Mouse (Mus musculus) midbrain, embryonic 10.5 days (tissue): ENCODE results near the gene Vps4a. TPM values are rescaled to one million over a fixed set of nuclear protein-coding genes. Genes with fewer than 3 reads are reported as not detected.

ENCODE experiments used
- polyA plus RNA-seq: library from polyadenylated mRNA; unstranded; fragments of >200 nt; fragmentation: Nextera tagmentation; extraction: Ambion mirVana; gene quantifications from 2 replicates; pipeline ENCODE4 v1.2.1, GENCODE M21; 2016

The Vps4a gene
- polyA plus RNA-seq, 1 experiment from 2014 or later = 68.0 TPM

Other genes starting within 250 kb of the Vps4a start
- gene Has3, start 161.0 kb upstream of the Vps4a start, polyA plus RNA-seq = 0.07 and 0.12 TPM in 2 replicates
- 77.6 and 93.7 TPM in 2 replicates for gene Utp4, start 137.6 kb upstream of the Vps4a start, polyA plus RNA-seq
- 8.2 and 9.2 TPM in 2 replicates for gene Sntb2, start 95.5 kb upstream of the Vps4a start, polyA plus RNA-seq
- gene Pdf, start 17.4 kb downstream of the Vps4a start, polyA plus RNA-seq = 44.2 and 48.1 TPM in 2 replicates
- gene Cog8, start 25.5 kb downstream of the Vps4a start, polyA plus RNA-seq = 38.2 and 40.8 TPM in 2 replicates
- gene Nip7, start 25.7 kb downstream of the Vps4a start, polyA plus RNA-seq = 113 and 125 TPM in 2 replicates
- gene Tmed6, start 34.4 kb downstream of the Vps4a start, polyA plus RNA-seq = not detected in 2 replicates
- 19.1 and 19.6 TPM in 2 replicates for gene Terf2, start 65.3 kb downstream of the Vps4a start, polyA plus RNA-seq
- 164 and 175 TPM in 2 replicates for gene Cyb5b, start 119.4 kb downstream of the Vps4a start, polyA plus RNA-seq